Mouse (Mus musculus) liver, postnatal 0 days (tissue): ENCODE measurements around the gene Tigar.

Source experiments
- CTCF ChIP-seq: sonication (generic); IDR thresholded peaks from 2 replicates; pipeline ENCODE4 v1.5.1; 2016; ENCODE audit warnings: antibody characterized with exemption, low read depth
- EP300 ChIP-seq: IDR thresholded peaks from 2 replicates; pipeline ENCODE4 v1.6.1; 2016; ENCODE audit warnings: antibody characterized with exemption, low read depth, mild to moderate bottlenecking

DNA sequence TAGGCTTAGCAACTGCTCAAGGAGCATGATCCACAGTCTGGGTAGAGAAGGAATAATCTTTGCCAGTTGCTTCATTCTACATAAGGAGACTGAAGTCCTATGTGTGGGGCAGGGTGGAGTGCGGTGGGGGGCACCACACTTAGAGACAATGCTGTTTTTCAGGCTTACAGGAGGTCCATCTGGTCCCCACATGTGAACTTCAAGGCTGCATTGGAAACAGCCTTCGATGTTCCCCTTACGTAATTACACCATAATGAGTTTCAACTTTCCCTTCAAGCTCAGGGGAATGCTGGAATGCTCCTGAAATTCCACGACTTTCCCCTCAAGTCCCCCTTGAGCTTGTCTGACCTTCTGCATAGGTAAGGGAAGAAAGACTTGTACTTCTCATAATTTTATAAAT, 58.5 kb downstream of the Tigar start:
- TF ChIP-seq CTCF (no peak), EP300 (no peak)
